Mouse (Mus musculus) embryonic facial prominence, embryonic 12.5 days (tissue): ENCODE data around the gene Igfbp7. TPM values are rescaled to one million over a fixed set of nuclear protein-coding genes. Genes with fewer than 3 reads are reported as not detected.

ENCODE experiments used
- ATAC-seq: fragments of 200-750 bp; cut with Nextera tagmentation; 2 replicates; pipeline ENCODE4 v1.8.0; 2017; ENCODE audit not compliant: insufficient number of reproducible peaks, insufficient read depth, low FRiP score, low TSS enrichment
- H3K27ac ChIP-seq: fragments of 300-500 bp; sonication (generic); 2 replicates; pipeline ENCODE4 v1.5.1; 2016; ENCODE audit warnings: mild to moderate bottlenecking
- H3K27me3 ChIP-seq: fragments of 300-500 bp; sonication (generic); 2 replicates; pipeline ENCODE4 v1.6.1; 2016; ENCODE audit warnings: mild to moderate bottlenecking, moderate library complexity
- H3K36me3 ChIP-seq: fragments of 300-500 bp; sonication (generic); 2 replicates; pipeline ENCODE4 v1.6.1; 2016; ENCODE audit warnings: mild to moderate bottlenecking
- H3K4me1 ChIP-seq: fragments of 300-500 bp; sonication (generic); 2 replicates; pipeline ENCODE4 v1.6.1; 2016
- H3K4me2 ChIP-seq: fragments of 300-500 bp; sonication (generic); replicated peaks from 2 replicates; pipeline ENCODE4 v1.6.1; 2016; ENCODE audit warnings: mild to moderate bottlenecking, moderate library complexity
- H3K4me3 ChIP-seq: fragments of 300-500 bp; sonication (generic); 2 replicates; pipeline ENCODE4 v1.5.1; 2016; ENCODE audit warnings: mild to moderate bottlenecking
- H3K9ac ChIP-seq: fragments of 300-500 bp; sonication (generic); 2 replicates; pipeline ENCODE4 v1.6.1; 2016; ENCODE audit warnings: mild to moderate bottlenecking, moderate library complexity
- H3K9me3 ChIP-seq: fragments of 300-500 bp; sonication (generic); 2 replicates; pipeline ENCODE4 v1.6.1; 2016; ENCODE audit warnings: mild to moderate bottlenecking, moderate library complexity
- WGBS: fragments of 180-500 bp; shearing (Covaris S2); methylation state at CpG from one replicate; pipeline ENCODE4 v1.1.7; 2016; 5-methylcytosine and 5-hydroxymethylcytosine counted together
- polyA plus RNA-seq: library from polyadenylated mRNA; unstranded; fragments of >200 nt; fragmentation: Nextera tagmentation; extraction: Ambion mirVana; gene quantifications from 2 replicates; pipeline ENCODE4 v1.2.1, GENCODE M21; 2016

Igfbp7 gene
- polyA plus RNA-seq, 1 experiment from 2014 or later = 17.0 TPM

DNA sequence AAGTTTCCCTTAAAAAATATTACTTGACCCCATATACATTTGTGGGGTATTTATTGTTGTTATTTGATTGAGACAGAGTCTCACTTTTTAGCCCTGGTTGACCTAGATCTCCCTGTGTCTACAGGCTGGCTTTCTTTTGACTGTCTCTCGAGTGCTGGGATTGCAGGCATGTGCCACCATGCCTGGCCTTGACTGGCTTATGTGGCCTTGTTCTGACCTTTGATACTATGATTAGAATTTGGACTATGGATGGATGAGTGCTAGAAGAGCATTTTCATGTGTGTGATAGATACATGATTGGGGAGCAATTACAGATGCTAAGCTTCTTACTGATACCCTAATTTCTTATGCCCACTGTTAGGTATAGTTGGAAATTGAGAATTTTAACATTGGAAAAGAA lies 82.9 kb downstream of the Igfbp7 start:
- 75% methylated on average over 1 of the region's 1 CpGs for WGBS
- peaks cover 79% of the 10 kb centered on the region for H3K36me3 ChIP-seq
- no peak overlapping the region for H3K4me3 ChIP-seq
- no peaks in the 10 kb centered on the region for H3K4me1 ChIP-seq
- no peak for ATAC-seq
- no peaks in the 10 kb centered on the region for H3K9me3 ChIP-seq
- H3K27me3 ChIP-seq = no peaks in the 10 kb centered on the region
- H3K4me2 ChIP-seq = no peak overlapping the region
- H3K27ac ChIP-seq = no peak overlapping the region
- no peak overlapping the region for H3K9ac ChIP-seq

DNA sequence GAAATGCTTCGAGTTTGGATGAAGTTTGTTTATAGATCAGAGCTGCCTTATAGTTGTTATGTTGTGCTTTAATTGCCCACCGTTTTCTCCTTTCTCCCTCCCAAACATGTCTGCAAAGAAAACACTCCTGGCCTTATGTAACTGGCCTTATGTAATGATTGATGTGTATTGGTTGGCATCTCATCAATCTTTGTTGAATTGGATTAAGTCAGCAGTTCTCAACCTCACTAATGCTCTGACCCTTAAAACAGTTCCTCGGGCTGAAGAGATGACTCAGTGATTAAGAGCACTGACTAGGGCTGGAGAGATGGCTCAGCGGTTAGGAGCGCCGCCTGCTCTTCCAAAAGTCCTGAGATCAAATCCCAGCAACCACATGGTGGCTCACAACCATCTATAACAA lies 92.9 kb downstream of the Igfbp7 start:
- ATAC-seq = no peak
- 91% methylated on average over 6 of the region's 6 CpGs for WGBS
- peaks cover 50% of the 10 kb centered on the region for H3K36me3 ChIP-seq

GRCm38 (mm10) chr5:77314206-77314605 lies 93.6 kb downstream of the Igfbp7 start:
- 95% methylated on average over 4 of the region's 4 CpGs for WGBS
- H3K36me3 ChIP-seq = peaks cover 45% of the 10 kb centered on the region

More for the DNA sequence above, 92.9 kb downstream of the Igfbp7 start:
- Histone ChIP-seq H3K4me1 (peaks cover 11% of the 10 kb centered on the region), H3K4me2 (no peak overlapping the region), H3K27me3 (no peaks in the 10 kb centered on the region), H3K9ac (no peak overlapping the region), H3K9me3 (no peaks in the 10 kb centered on the region), H3K27ac (no peak overlapping the region), H3K4me3 (no peak overlapping the region)

GRCm38 (mm10) chr5:77309924-77310772 lies 97.7 kb downstream of the Igfbp7 start, which contains the start of the genes Noa1 and Polr2b:
Gene Noa1 (minus strand): TSS chr5:77310084.
Gene Polr2b (plus strand): TSS chr5:77310147.
- Histone ChIP-seq H3K9ac (peak within 1 kb of the TSS; percentile 86), H3K36me3 (peaks cover 34% of the 10 kb centered on the region), H3K27me3 (no peaks in the 10 kb centered on the region), H3K9me3 (no peaks in the 10 kb centered on the region), H3K4me3 (peak within 1 kb of the TSS; percentile 95), H3K4me2 (peak within 1 kb of the TSS; percentile 99), H3K4me1 (peaks cover 22% of the 10 kb centered on the region), H3K27ac (peak within 1 kb of the TSS; percentile 94)
- WGBS = under 1% methylated on average over 75 of the region's 85 CpGs
- peak; percentile 98 for ATAC-seq

More at GRCm38 (mm10) chr5:77314206-77314605, 93.6 kb downstream of the Igfbp7 start:
- H3K4me1 ChIP-seq = peaks cover 11% of the 10 kb centered on the region
- H3K9me3 ChIP-seq = no peaks in the 10 kb centered on the region
- H3K27ac ChIP-seq = no peak overlapping the region
- no peak overlapping the region for H3K4me3 ChIP-seq
- ATAC-seq = no peak
- no peak overlapping the region for H3K4me2 ChIP-seq
- no peaks in the 10 kb centered on the region for H3K27me3 ChIP-seq
- no peak overlapping the region for H3K9ac ChIP-seq

DNA sequence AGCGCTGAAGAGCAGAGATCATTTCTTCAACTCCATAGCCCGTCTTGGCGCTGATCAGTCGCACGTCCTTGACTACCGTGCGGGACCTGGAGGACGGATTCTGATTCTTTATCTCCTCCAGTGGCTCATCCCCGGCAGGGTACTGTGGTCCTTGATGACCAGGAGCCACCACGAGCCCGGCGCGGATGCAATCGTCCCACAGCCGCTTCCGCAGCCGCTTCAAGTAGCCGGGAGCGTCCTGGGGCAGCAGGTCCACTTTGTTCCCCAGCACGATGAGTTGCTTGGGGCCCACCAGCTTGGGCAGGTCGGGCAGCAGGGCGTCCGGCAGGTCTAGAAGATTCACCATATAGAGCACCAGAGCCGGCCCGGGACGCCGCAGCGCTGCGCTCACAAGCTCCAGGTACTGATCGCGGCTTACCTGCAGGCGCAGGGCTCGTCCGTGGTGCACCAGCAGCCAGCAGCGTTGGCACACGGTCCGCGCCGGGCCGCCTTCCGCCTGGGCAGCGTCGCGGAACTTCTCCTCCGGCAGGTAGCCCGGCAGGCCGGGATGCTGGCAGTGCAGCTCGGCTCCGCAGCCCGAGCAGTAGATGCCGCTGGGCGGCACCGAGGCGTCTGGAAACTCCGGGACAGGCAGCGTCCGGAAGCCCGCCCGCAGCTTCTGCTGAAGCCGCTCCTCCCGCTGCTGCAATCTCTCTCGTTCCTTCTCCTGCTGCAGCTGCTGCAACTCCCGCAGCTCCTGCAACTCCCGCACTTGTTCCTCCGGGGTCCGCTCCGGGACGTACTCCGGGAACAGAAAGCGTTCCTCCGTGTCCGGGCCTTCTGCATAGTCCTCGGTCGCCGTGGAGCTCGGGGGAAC lies 98.6 kb downstream of the Igfbp7 start:
- Histone ChIP-seq H3K4me1 (peaks cover 22% of the 10 kb centered on the region), H3K9ac (peak overlapping the region; percentile 86), H3K27me3 (no peaks in the 10 kb centered on the region), H3K9me3 (no peaks in the 10 kb centered on the region), H3K4me2 (peak overlapping the region; percentile 99), H3K36me3 (peaks cover 36% of the 10 kb centered on the region), H3K4me3 (peak overlapping the region; percentile 95), H3K27ac (peak overlapping the region; percentile 94; the same call in 1 of the 2 replicates)
- WGBS = under 1% methylated on average over 76 of the region's 76 CpGs
- 0 out of 2 replicates have a peak, but pooled peaks have one; percentile 10 for ATAC-seq

DNA sequence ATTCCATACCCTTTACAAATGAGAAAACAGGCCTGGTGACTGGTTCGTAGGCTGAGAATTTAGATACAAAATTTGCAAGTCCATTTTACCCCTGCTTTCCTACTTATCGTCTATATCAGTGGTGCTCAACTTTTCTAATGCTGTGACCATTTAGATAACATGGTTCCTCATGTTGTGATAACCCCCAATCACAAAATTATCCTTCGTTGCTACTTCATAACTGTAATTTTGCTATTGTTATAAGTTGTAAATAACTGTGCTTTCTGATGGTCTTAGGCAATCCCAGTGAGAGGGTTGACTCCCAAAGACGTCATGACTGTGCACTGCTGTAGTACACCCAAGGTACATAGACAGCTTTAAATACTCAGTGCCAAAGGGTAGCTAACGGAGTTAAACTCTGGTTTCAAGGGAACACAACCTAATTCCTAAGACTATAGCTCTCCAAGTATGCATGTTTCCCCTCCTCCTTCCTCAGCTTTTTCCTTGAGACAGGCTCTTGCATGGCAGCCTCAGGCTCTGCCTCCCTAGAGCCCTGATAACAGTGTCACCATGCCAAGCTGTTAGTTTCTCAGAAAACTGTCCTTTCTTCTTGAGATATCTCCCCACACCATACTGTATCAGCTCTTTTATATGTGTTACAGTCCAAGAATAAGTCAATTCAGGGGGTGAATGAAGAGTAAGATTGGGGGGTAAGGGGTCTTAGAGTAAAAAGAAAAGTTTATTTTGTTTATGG lies 99.9 kb downstream of the Igfbp7 start:
- H3K4me2 ChIP-seq = peak overlapping the region; percentile 99
- peaks cover 30% of the 10 kb centered on the region for H3K36me3 ChIP-seq
- H3K27me3 ChIP-seq = no peaks in the 10 kb centered on the region
- peaks cover 22% of the 10 kb centered on the region for H3K4me1 ChIP-seq
- H3K9ac ChIP-seq = peak overlapping the region; percentile 86; the same call in 1 of the 2 replicates
- peak overlapping the region; percentile 95 for H3K4me3 ChIP-seq
- no peak overlapping the region for H3K27ac ChIP-seq
- ATAC-seq = no peak
- WGBS = 79% methylated on average over 5 of the region's 5 CpGs
- no peaks in the 10 kb centered on the region for H3K9me3 ChIP-seq

GRCm38 (mm10) chr5:77301296-77301903 lies 106.4 kb downstream of the Igfbp7 start:
- no peak for ATAC-seq
- no peaks in the 10 kb centered on the region for H3K27me3 ChIP-seq
- H3K9ac ChIP-seq = no peak overlapping the region
- no peaks in the 10 kb centered on the region for H3K4me1 ChIP-seq
- peaks cover 51% of the 10 kb centered on the region for H3K36me3 ChIP-seq
- H3K4me3 ChIP-seq = no peak overlapping the region
- no peak overlapping the region for H3K27ac ChIP-seq
- no peak overlapping the region for H3K4me2 ChIP-seq
- no peaks in the 10 kb centered on the region for H3K9me3 ChIP-seq
- WGBS = 80% methylated on average over 6 of the region's 6 CpGs

DNA sequence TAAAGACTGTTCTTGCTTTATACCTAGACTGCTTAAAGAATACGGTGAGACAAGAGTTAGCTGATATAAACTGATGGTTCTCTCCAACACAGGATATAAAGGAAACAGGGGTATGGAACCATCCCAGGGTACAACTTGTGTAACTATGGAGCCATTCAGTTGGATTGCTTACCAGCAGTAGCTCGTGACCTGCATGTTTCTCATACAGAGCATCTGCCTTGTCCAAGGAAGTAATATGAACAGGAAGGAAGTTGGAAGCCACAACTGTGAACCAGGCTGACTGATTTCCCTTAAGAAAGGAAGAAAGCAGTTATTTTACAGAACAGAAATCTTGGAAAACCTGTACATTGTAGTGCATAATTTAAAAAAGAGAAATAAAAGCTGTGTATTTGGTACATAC lies 108.4 kb downstream of the Igfbp7 start:
- no peak overlapping the region for H3K4me3 ChIP-seq
- no peak overlapping the region for H3K4me2 ChIP-seq
- WGBS = 90% methylated on average over 2 of the region's 2 CpGs
- no peak for ATAC-seq
- H3K27ac ChIP-seq = no peak overlapping the region
- peaks cover 54% of the 10 kb centered on the region for H3K36me3 ChIP-seq
- no peaks in the 10 kb centered on the region for H3K9me3 ChIP-seq
- no peaks in the 10 kb centered on the region for H3K4me1 ChIP-seq
- H3K27me3 ChIP-seq = no peaks in the 10 kb centered on the region
- H3K9ac ChIP-seq = no peak overlapping the region

Other genes starting within 250 kb of the Igfbp7 start
- 1.2 and 2.3 TPM in 2 replicates for gene Spink2, start 196.6 kb downstream of the Igfbp7 start, polyA plus RNA-seq
- gene Rest, start 142.6 kb downstream of the Igfbp7 start, polyA plus RNA-seq = 56.5 and 59.7 TPM in 2 replicates
- 32.7 and 33.8 TPM in 2 replicates for gene Noa1, start 98.0 kb downstream of the Igfbp7 start, polyA plus RNA-seq
- gene Polr2b, start 97.9 kb downstream of the Igfbp7 start, polyA plus RNA-seq = 76.4 and 78.9 TPM in 2 replicates